Mouse (Mus musculus): Measurements from ENCODE around the gene Hoxd8. TPM values are rescaled to one million over a fixed set of nuclear protein-coding genes. Genes with fewer than 3 reads are reported as not detected.

Gene Hoxd8
- total RNA-seq, 2 experiments from 2014 or later: not detected

- no peak for DNase-seq (ENCODE audit: low spot score in 2 of 2)
Observed at GRCm38 (mm10) chr2:74698201-74699052, 6.0 kb upstream of the Hoxd8 start.

- DNase-seq (ENCODE audit: low spot score in 2 of 2): no peak
Observed at GRCm38 (mm10) chr2:74699053-74699430, 5.4 kb upstream of the Hoxd8 start.

GRCm38 (mm10) chr2:74699664-74700545 is 4.5 kb upstream of the Hoxd8 start:
- DNase-seq (ENCODE audit: low spot score in 2 of 2): no peak

GRCm38 (mm10) chr2:74700546-74701112 is 3.8 kb upstream of the Hoxd8 start:
- no peak for DNase-seq (ENCODE audit: low spot score in 2 of 2)

- DNase-seq (ENCODE audit: low spot score in 2 of 2): peak; percentile 74 to 84
Observed at GRCm38 (mm10) chr2:74701949-74702819, 2.2 kb upstream of the Hoxd8 start.

- no peak for DNase-seq (ENCODE audit: low spot score in 2 of 2)
Observed at GRCm38 (mm10) chr2:74702820-74703219, 1.6 kb upstream of the Hoxd8 start.

GRCm38 (mm10) chr2:74703317-74703716 is 1.1 kb upstream of the Hoxd8 start:
- no peak for DNase-seq (ENCODE audit: low spot score in 2 of 2)

GRCm38 (mm10) chr2:74703720-74704392 is 559 bp upstream of the Hoxd8 start:
- no peak for DNase-seq (ENCODE audit: low spot score in 2 of 2)

- no peak for DNase-seq (ENCODE audit: low spot score in 2 of 2)
Observed at GRCm38 (mm10) chr2:74704999-74705466, 618 bp downstream of the Hoxd8 start.

GRCm38 (mm10) chr2:74705467-74706089 is 1.2 kb downstream of the Hoxd8 start:
- DNase-seq (ENCODE audit: low spot score in 2 of 2): no peak

- no peak for DNase-seq (ENCODE audit: low spot score in 2 of 2)
Observed at GRCm38 (mm10) chr2:74706393-74706960, 2.1 kb downstream of the Hoxd8 start.

- no peak for DNase-seq (ENCODE audit: low spot score in 2 of 2)
Observed at GRCm38 (mm10) chr2:74707599-74707998, 3.2 kb downstream of the Hoxd8 start.

- DNase-seq (ENCODE audit: low spot score in 2 of 2): no peak
Observed at GRCm38 (mm10) chr2:74708676-74709075, 4.3 kb downstream of the Hoxd8 start.

- DNase-seq (ENCODE audit: low spot score in 2 of 2): no peak
Observed at GRCm38 (mm10) chr2:74709465-74710419, 5.3 kb downstream of the Hoxd8 start.

- DNase-seq (ENCODE audit: low spot score in 2 of 2): no peak
Observed at GRCm38 (mm10) chr2:74710929-74711543, 6.6 kb downstream of the Hoxd8 start.

- DNase-seq (ENCODE audit: low spot score in 2 of 2): no peak
Observed at GRCm38 (mm10) chr2:74711721-74712621, 7.6 kb downstream of the Hoxd8 start, which contains the start of the genes Hoxd3 and Hoxd4. TSS of gene Hoxd3 (plus strand) at chr2:74711927. TSS of gene Hoxd4 (plus strand) at chr2:74711929.
